In genomic region chr7:18948151-18948550, GRCm38 (mm10) we compare ENCODE assay signal across 9 mouse cellular contexts. TPM values are rescaled to one million over a fixed set of nuclear protein-coding genes. Genes with fewer than 3 reads are reported as not detected.
DNase-seq lines count a peak whose midpoint lies in the region; ATAC-seq and TF ChIP-seq lines count a peak whose summit lies in the region.
"Had no signal": no experiment of that assay in that cellular context is flagged by ENCODE, and none has a peak within 500 bp of the region (broad histone marks: within the 10 kb centered on the region; RNA-seq: fewer than 3 reads in every experiment).

No protein-coding gene starts in this region.

- no peak for DNase-seq in liver, adult 2 months (ENCODE audit: extremely low read depth, low read depth, low spot score)
- DNase-seq in liver: no peak
- peak; percentile 72 for DNase-seq in heart, postnatal 25 days (ENCODE audit: low spot score)
- DNase-seq in thymus, adult 2 months: no peak
- DNase-seq in ovary, postnatal 14 days (ENCODE audit: low spot score): no peak

- peak; percentile 90 for ATAC-seq in lung, embryonic 16.5 days (ENCODE audit: low read depth)
- ATAC-seq in cerebellum, adult (ENCODE audit: insufficient number of reproducible peaks, low FRiP score, low TSS enrichment): no peak
- no peak for ATAC-seq in inflammation-experienced regulatory T-cells, adult 6 months

- H3K4me2 ChIP-seq in lung, embryonic 16.5 days (ENCODE audit: low read depth, low read length): no peak overlapping the region

- H3K27ac ChIP-seq in liver, adult 2 months (replicated peaks; ENCODE audit: insufficient read depth, low read depth, low read length): peak overlapping the region; percentile 59
- peak overlapping the region; percentile 59 for H3K27ac ChIP-seq in lung, embryonic 16.5 days (ENCODE audit: low read length)
- H3K27ac ChIP-seq in thymus, adult 2 months (ENCODE audit: control insufficient read depth, insufficient read depth, low read length): no peak overlapping the region

- no peak overlapping the region for H3K4me3 ChIP-seq in liver, adult 2 months (ENCODE audit: insufficient read depth, low read depth, low read length)
- H3K4me3 ChIP-seq in lung, embryonic 16.5 days (ENCODE audit: low read length): no peak overlapping the region
- H3K4me3 ChIP-seq in thymus, adult 2 months (ENCODE audit: control insufficient read depth, insufficient read depth, low read length): no peak overlapping the region

- 64% methylated on average over 6 of the region's 6 CpGs for WGBS in liver, adult 2 months
- 61% methylated on average over 6 of the region's 6 CpGs for WGBS in lung, embryonic 16.5 days
- 73% methylated on average over 6 of the region's 6 CpGs for WGBS in thymus, adult 2 months

- intact Hi-C loops in heart, postnatal 25 days (cut with DNase I): loop anchor here (1.0 kb wide), 2 partner anchors 10 to 21 kb away; no protein-coding TSS in a partner anchor

- no peak for TF ChIP-seq CTCF in liver, adult 2 months (IDR thresholded peaks at IDR 0.05; ENCODE audit: low read depth, low read length)
- TF ChIP-seq CTCF in thymus, adult 2 months (IDR thresholded peaks at IDR 0.05; ENCODE audit: borderline replicate concordance, control insufficient read depth, extremely low read depth, insufficient read depth, low read length, poor library complexity): no peak

- H3K79me2 ChIP-seq in liver, adult 2 months (ENCODE audit: control insufficient read depth, insufficient read depth, low read length): no peaks in the 10 kb centered on the region

- H3K4me1 ChIP-seq in liver, adult 2 months (ENCODE audit: control insufficient read depth, insufficient read depth, low read length): no peaks in the 10 kb centered on the region
- H3K4me1 ChIP-seq in lung, embryonic 16.5 days (replicated peaks; ENCODE audit: control insufficient read depth, insufficient read depth, low read length): no peaks in the 10 kb centered on the region
- peaks cover 2% of the 10 kb centered on the region for H3K4me1 ChIP-seq in thymus, adult 2 months (replicated peaks; ENCODE audit: control insufficient read depth, insufficient read depth, low read length)

- no peak for TF ChIP-seq POLR2A in liver, adult 2 months (IDR thresholded peaks at IDR 0.05; ENCODE audit: extremely low read depth, insufficient read depth, low read length)
- TF ChIP-seq POLR2A in thymus, adult 2 months (IDR thresholded peaks at IDR 0.05; ENCODE audit: control insufficient read depth, extremely low read depth, insufficient read depth, low read length, poor library complexity): no peak

- H3K9me3 ChIP-seq in lung, embryonic 16.5 days (ENCODE audit: control insufficient read depth, low read length): no peaks in the 10 kb centered on the region

- no peak overlapping the region for H3K9ac ChIP-seq in liver, adult 2 months (ENCODE audit: low read depth, low read length)
- H3K9ac ChIP-seq in lung, embryonic 16.5 days (ENCODE audit: low read length): no peak overlapping the region

- H3K36me3 ChIP-seq in liver, adult 2 months (ENCODE audit: control insufficient read depth, insufficient read depth, low read length): no peaks in the 10 kb centered on the region
- no peaks in the 10 kb centered on the region for H3K36me3 ChIP-seq in lung, embryonic 16.5 days (ENCODE audit: control insufficient read depth, insufficient read depth, low read length)
- H3K36me3 ChIP-seq in thymus, adult 2 months (ENCODE audit: control insufficient read depth, insufficient read depth, low read length): no peaks in the 10 kb centered on the region

- H3K27me3 ChIP-seq in liver, adult 2 months (ENCODE audit: control insufficient read depth, insufficient read depth, low read length): peaks cover 2% of the 10 kb centered on the region; the same call in 1 of the 2 replicates
- H3K27me3 ChIP-seq in lung, embryonic 16.5 days (ENCODE audit: control insufficient read depth, insufficient read depth, low read depth, low read length): no peaks in the 10 kb centered on the region; the same call in 1 of the 2 replicates
- no peaks in the 10 kb centered on the region for H3K27me3 ChIP-seq in thymus, adult 2 months (ENCODE audit: control insufficient read depth, insufficient read depth, low read length)

RNA-seq across cellular contexts. Expression of gene Nova2, which starts 22.5 kb away (rescaled TPM):
- total RNA-seq in liver, adult 2 months (2014; rRNA removed): 0.09 and 0.27 TPM in 2 replicates
- 0.16 and 0.24 TPM in 2 replicates for polyA plus RNA-seq in liver, adult 2 months (2012; rRNA removed)
- 1 to 10 TPM; 5.5 to 6.6 TPM for total RNA-seq in heart, postnatal 25 days (2021)
- polyA plus RNA-seq in lung, embryonic 16.5 days (2015; fragmentation: Nextera tagmentation; extraction: Ambion mirVana): 0.89 and 0.99 TPM in 2 replicates
- polyA plus RNA-seq in thymus, adult 2 months (2012; rRNA removed): 0.39 and 0.40 TPM in 2 replicates
- polyA plus RNA-seq in inflammation-experienced regulatory T-cells, adult 6 months (2017; shearing (Covaris generic)): under 1 TPM in 1 of 3 experiments, not detected in 2; 0.05 TPM

RNA-seq across cellular contexts. Expression of gene Ccdc61, which starts 37.9 kb away (rescaled TPM):
- 5.6 and 7.7 TPM in 2 replicates for total RNA-seq in liver, adult 2 months (2014; rRNA removed)
- polyA plus RNA-seq in liver, adult 2 months (2012; rRNA removed): 9.7 and 12.0 TPM in 2 replicates
- 1 to 10 TPM; 7.7 to 8.3 TPM for total RNA-seq in heart, postnatal 25 days (2021)
- polyA plus RNA-seq in lung, embryonic 16.5 days (2015; fragmentation: Nextera tagmentation; extraction: Ambion mirVana): 30.8 and 32.7 TPM in 2 replicates
- polyA plus RNA-seq in thymus, adult 2 months (2012; rRNA removed): 56.5 and 67.1 TPM in 2 replicates
- 1 to 10 TPM; 5.8 to 8.6 (median 6.7) TPM for polyA plus RNA-seq in inflammation-experienced regulatory T-cells, adult 6 months (2017; shearing (Covaris generic))

RNA-seq across cellular contexts. Expression of gene Nanos2, which starts 39.0 kb away (rescaled TPM):
- total RNA-seq in liver, adult 2 months (2014; rRNA removed): not detected in 2 replicates
- polyA plus RNA-seq in liver, adult 2 months (2012; rRNA removed): not detected in 2 replicates
- not detected for total RNA-seq in heart, postnatal 25 days (2021)
- polyA plus RNA-seq in lung, embryonic 16.5 days (2015; fragmentation: Nextera tagmentation; extraction: Ambion mirVana): not detected in 2 replicates
- polyA plus RNA-seq in thymus, adult 2 months (2012; rRNA removed): 0.12 TPM in 1 of 2 replicates, not detected in the other
- not detected for polyA plus RNA-seq in inflammation-experienced regulatory T-cells, adult 6 months (2017; shearing (Covaris generic))
- total RNA-seq: MEL had no signal

RNA-seq across cellular contexts. Expression of gene Mypop, which starts 42.9 kb away (rescaled TPM):
- total RNA-seq in liver, adult 2 months (2014; rRNA removed): 0.54 and 0.65 TPM in 2 replicates
- polyA plus RNA-seq in liver, adult 2 months (2012; rRNA removed): 2.7 and 3.1 TPM in 2 replicates
- total RNA-seq in heart, postnatal 25 days (2021): 1 to 10 TPM; 3.2 to 4.0 TPM
- polyA plus RNA-seq in lung, embryonic 16.5 days (2015; fragmentation: Nextera tagmentation; extraction: Ambion mirVana): 2.1 and 2.8 TPM in 2 replicates
- 3.6 and 5.0 TPM in 2 replicates for polyA plus RNA-seq in thymus, adult 2 months (2012; rRNA removed)
- polyA plus RNA-seq in inflammation-experienced regulatory T-cells, adult 6 months (2017; shearing (Covaris generic)): 1 to 10 TPM; 2.1 to 2.7 (median 2.6) TPM

RNA-seq across cellular contexts. Expression of gene Irf2bp1, which starts 55.7 kb away (rescaled TPM):
- 4.5 and 7.3 TPM in 2 replicates for total RNA-seq in liver, adult 2 months (2014; rRNA removed)
- 13.2 and 14.6 TPM in 2 replicates for polyA plus RNA-seq in liver, adult 2 months (2012; rRNA removed)
- 10 to 100 TPM; 20.2 to 23.6 TPM for total RNA-seq in heart, postnatal 25 days (2021)
- polyA plus RNA-seq in lung, embryonic 16.5 days (2015; fragmentation: Nextera tagmentation; extraction: Ambion mirVana): 16.0 and 16.5 TPM in 2 replicates
- polyA plus RNA-seq in thymus, adult 2 months (2012; rRNA removed): 67.2 and 76.3 TPM in 2 replicates
- polyA plus RNA-seq in inflammation-experienced regulatory T-cells, adult 6 months (2017; shearing (Covaris generic)): 1 to 10 TPM; 1.1 to 2.6 (median 1.9) TPM
